Mouse (Mus musculus) small intestine, adult 2 months (tissue): Measurements from ENCODE around the gene Ncmap.

Source experiments
- CTCF ChIP-seq: fragments of 200-500 bp; IDR thresholded peaks from 2 replicates; pipeline ENCODE4 v1.5.1; 2012; ENCODE audit warnings: low read depth, mild to moderate bottlenecking, control low read depth, inconsistent platforms, low read length, moderate library complexity, mixed read lengths; ENCODE audit not compliant: insufficient replicate concordance, insufficient read length; ENCODE audit errors: extremely low read depth
- POLR2A ChIP-seq: fragments of 200-500 bp; IDR thresholded peaks from 2 replicates; pipeline ENCODE4 v1.6.1; 2012; ENCODE audit warnings: low read depth, mild to moderate bottlenecking, control low read depth, inconsistent platforms, low read length, moderate library complexity

GRCm38 (mm10) chr4:135413491-135413890, 15.5 kb upstream of the Ncmap start:
- TF ChIP-seq CTCF, result no peak
- no peak for TF ChIP-seq POLR2A
